Mouse (Mus musculus) urinary bladder, postnatal 25 days (tissue): Measurements from ENCODE around the gene Reg4.

Experiments used
- DNase-seq: peaks from one replicate; pipeline ENCODE4 v3.0.0; 2022; ENCODE audit warnings: low spot score

Gene Reg4

DNA sequence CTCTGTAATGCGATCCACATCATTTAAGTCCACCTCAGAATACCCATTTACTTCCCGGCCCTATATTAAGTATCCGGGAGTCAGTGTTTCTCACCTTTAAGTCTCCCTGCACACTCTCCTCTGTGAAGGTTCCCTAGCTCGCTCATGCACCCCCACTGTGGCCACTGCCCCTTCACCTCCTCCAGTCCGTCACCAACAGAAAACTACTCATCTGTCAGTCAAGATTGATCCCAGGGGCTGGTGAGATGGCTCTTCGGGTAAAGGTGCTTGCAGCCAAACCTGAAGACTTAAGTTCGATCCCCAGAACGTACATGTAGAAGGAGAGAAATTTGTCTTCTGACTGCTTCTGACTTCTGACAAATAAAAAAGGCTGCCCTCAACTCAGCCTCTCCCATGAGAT, 60.5 kb downstream of the Reg4 start:
- DNase-seq: no peak

- DNase-seq: no peak
Measured at GRCm38 (mm10) chr3:98283205-98283604, 61.2 kb downstream of the Reg4 start.
